Mouse (Mus musculus) large intestine, adult 2 months (tissue): ENCODE data around the gene Acy3. TPM values are rescaled to one million over a fixed set of nuclear protein-coding genes. Genes with fewer than 3 reads are reported as not detected.
"Not testable (repeated sequence)": the region's sequence is repeated elsewhere in the genome, so short reads cannot be mapped to it uniquely, and the experiment has no call there.

Experiments used
- DNase-seq: peaks from one replicate; pipeline ENCODE4 v3.0.0-alpha.2; 2012; ENCODE audit warnings: low read depth, low spot score
- WGBS: fragments of 180-500 bp; shearing (Covaris S2); methylation state at CpG from one replicate; pipeline ENCODE4 v1.1.7; 2018; 5-methylcytosine and 5-hydroxymethylcytosine counted together
- polyA plus RNA-seq: library from polyadenylated mRNA; depleted of rRNA; stranded (reverse); fragments of >200 nt; gene quantifications from 2 replicates; pipeline ENCODE4 v1.2.3, GENCODE M21; 2012; rRNA removed

The Acy3 gene
- 42.5 and 88.2 TPM in 2 replicates for polyA plus RNA-seq

DNA sequence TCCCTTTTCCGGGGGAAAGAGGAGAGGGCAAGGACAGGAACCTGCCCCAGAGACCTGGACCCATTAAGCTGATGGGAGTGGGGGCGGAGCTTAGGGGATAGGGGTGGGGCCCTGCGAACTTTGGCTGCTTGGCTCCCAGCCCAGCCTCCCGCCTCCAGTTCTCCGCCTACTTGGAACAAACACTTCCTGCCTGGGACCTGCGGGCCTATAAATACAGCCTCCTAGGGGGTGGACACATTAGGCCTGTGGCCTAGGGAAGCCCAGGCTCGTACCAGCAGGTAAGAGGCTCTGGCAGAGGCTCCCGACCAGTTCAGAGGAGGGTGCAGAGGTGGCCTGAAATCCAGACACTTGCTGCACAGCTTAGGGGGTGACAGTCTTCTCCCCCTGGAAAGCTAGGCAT lies at the start of gene Acy3:
Gene Acy3, plus strand, starts transcription at position 237 of the 400 bp plus-strand sequence.
- DNase-seq, result peak; percentile 73
- 3% methylated on average over 8 of the region's 8 CpGs for WGBS

DNA sequence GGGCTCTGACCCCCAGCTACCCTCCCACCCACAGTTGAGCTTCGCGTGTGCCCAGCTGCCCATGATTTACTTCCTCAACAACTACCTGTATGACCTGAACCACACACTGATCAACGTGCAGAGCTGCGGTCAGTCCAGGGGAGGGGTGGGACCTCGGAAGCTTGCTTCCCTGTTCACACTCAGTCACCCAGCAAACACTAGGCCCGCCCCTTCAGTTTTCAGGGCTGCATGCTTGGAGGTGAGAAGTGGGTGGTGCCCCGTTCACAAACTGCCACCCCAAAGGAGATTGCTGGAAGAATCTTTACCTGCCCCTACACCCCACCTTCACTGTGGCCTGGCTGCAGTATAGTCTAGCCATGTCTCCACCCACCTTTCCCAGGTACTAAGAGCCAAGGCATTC lies 44.1 kb upstream of the Acy3 start:
- 75% methylated on average over 7 of the region's 7 CpGs for WGBS
- no peak for DNase-seq

DNA sequence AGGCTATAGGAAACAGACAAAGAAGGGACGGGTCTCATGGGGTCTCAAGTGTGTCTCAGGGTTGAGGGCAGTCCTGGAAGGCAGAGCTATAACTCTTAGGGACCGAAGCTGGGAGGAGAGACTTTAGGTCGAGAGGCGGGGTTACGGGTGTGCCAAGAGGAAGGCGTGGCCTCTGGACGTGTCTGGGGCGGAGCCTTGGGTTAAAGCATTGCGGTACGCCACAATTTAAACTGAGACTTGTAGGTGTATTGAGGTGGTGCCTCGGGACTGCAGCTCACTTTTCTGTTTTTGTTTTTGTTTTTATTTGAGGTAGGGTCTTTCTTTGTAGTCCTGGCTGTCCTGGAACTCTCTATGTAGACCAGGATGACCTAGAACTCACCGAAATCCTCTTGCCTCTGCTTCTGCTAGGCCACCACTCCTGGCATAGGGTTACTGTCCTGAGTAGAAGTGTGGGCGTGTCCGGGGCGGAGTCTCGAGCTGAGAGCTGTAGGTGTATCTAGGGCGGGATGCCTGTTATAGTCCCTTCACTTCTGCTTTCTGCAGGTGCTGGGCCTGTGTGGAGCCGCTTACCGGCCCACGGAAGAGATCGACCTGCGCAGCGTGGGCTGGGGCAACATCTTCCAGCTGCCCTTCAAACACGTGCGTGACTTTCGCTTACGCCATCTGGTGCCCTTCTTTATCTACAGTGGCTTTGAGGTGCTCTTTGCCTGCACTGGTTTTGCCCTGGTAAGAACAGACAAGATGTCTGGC lies 43.2 kb upstream of the Acy3 start:
- peak; percentile 78 for DNase-seq
- 17% methylated on average over 27 of the region's 27 CpGs for WGBS

DNA sequence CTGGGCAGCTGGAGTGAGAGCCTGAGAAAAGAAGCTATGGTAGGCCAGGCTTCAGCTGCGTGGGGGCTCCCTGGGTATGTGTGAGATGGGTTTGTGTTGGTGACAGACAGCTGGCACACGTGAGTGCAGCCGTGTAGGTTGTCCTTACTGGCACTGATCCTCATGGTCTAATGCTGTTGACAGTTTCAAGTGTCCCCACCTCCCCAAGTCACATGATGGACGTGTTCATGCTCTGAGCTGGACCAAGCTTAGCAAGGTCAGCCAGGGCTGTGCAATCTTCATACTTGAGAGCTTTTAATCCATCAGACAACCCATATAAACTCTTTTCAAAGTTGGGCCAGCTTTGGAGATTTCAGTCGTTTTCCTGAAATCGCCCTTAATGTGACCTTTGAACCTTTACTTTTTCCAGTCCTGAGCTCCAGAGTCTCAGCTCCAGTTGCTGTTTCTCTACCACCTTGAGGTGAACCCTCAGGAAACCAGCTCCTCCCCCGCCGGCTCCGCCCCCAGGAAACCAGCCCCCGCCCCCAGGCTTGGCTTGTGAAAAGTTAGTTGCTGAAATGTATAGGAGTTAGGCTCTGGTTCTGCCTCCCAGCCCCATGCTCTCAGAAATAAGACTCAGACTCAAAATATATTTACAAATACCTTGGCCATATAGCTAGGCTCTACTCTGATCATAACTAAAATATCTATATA lies 40.4 kb upstream of the Acy3 start:
- WGBS, result 34% methylated on average over 10 of the region's 10 CpGs

DNA sequence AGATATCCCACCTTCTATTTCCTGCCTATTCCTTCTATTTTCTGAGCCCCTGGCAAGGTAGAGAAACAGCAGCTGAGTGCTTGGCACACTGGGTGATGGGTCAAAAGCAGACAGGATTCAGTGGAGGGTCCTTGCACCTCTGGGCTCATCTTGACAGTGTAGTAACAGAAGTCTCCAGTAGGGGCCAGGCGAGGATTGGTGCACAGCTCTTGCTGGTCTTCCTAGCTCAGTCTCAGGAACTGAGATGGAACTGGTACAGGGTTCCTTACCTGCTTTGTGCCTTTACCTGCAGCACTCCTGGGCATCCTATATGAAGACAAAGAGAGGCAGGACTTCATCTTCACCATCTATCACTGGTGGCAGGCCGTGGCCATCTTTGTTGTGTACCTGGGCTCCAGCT lies 39.7 kb upstream of the Acy3 start:
- WGBS, result 24% methylated on average over 2 of the region's 2 CpGs
- DNase-seq, result no peak

More for the DNA sequence above, 40.4 kb upstream of the Acy3 start:
- no peak for DNase-seq

DNA sequence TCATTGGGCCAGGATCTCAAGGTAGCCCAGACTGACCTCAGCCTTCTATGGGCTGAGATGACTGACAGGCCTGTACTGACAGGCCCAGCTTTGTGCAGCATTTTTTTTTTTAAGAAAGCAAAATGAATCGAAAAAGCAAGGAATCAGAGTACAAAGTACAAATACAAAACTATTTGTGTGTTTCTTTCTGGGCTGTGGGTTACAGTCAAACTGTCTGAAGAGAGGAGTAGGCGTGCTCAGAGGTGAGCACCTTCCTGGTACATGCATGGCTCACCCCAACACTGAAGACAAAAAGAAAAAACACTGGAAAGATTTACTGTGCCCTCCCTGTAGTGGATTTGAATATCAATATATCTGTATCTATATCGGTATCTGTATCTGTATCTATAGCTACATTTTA lies 38.6 kb upstream of the Acy3 start:
- 77% methylated on average over 3 of the region's 3 CpGs for WGBS
- DNase-seq, result no peak

DNA sequence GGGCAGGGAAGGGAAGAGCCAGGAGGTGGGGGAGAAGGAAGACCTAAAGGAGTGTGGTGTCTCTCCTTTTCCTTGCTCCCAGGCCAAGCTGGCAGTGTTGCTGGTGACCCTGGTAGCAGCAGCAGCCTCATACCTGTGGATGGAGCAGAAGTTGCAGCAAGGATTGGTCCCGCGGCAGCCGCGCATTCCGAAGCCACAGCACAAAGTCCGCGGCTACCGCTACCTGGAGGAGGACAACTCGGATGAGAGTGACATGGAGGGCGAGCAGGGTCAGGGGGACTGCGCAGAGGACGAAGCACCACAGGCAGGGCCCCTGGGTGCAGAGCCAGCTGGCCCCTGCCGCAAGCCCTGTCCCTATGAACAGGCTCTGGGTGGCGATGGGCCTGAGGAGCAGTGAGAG lies 37.8 kb upstream of the Acy3 start:
- DNase-seq, result no peak
- whole genome bisulfite sequencing, result 90% methylated on average over 14 of the region's 14 CpGs

DNA sequence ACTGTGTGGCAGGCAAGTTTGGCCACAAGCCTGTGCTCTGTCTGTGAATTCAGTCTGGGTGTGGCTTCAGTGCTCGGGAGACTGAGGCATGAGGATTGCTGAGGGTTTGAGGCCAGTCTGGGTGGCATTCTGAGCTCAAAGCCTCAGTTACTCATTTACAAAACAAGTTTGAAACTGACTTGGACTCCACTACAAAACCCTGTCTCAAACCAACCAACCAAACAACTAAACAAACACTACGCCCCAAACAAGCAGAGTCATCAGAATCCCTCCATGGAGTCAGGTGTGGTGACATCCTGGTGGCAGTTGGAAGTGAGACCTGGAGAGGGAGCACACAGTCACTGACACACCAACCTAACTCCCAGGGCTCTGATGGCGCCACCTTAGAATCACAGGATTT lies 36.0 kb upstream of the Acy3 start:
- DNase-seq, result no peak
- WGBS, result 80% methylated on average over 3 of the region's 3 CpGs

DNA sequence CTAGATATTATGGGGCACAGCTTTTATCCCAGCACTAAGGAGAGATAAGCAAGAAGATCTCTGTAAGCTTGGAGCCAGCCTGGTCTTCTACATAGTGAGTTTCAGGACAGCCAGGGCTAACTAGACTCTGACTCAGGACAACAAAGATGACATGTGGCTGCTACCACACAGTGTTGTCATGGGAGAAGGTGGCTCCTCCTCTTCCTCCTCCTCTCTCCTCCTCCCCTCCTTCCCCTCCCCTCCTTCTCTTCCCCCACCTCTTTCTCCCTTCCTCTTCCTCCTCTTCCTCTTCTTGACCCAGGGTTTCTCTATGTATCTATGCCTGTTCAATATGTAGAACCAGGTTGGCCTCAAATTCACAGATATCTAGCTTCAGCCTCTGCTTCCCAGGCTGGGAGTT lies 34.9 kb upstream of the Acy3 start:
- DNase-seq, result no peak

DNA sequence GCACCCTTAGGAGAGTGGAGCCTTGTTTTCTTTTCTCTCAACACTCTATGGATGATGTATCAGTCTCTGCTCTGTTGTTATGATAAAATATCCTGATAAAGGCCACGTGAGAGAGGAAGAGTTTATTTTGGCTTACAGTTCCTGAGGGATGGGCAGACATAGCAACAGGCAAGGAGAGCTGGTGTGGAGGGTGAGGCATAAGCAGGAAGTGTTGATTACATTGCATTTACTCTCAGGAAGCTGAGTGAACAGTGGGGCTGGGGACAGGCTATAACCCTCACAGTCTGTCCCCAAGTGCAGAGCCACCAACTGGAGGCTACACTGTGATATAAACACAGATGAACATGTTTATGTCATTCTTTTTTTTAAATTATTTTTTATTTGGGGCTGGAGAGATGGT lies 34.3 kb upstream of the Acy3 start:
- DNase-seq, result no peak
- WGBS, result 12% methylated on average over 1 of the region's 1 CpGs

DNA sequence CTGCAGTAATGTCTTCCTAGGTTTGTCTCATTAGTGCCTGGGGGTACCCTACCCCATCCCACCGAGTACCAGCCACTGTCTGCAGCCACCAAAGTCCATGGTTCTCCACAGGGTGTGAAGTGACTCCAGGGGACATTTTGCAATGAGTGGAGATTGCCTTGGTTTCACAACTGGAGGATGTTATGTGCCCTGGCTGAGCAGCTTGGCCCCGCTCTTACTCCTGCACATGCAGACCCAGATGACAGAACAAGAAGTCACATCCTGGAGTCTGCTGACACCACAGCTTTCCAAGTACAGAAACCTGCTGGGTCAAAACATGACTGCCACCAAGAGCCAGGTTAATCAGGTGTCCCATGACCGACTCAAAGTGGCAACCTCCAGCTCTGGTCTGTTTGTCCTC lies 31.3 kb upstream of the Acy3 start:
- no peak for DNase-seq
- 66% methylated on average over 3 of the region's 3 CpGs for WGBS

DNA sequence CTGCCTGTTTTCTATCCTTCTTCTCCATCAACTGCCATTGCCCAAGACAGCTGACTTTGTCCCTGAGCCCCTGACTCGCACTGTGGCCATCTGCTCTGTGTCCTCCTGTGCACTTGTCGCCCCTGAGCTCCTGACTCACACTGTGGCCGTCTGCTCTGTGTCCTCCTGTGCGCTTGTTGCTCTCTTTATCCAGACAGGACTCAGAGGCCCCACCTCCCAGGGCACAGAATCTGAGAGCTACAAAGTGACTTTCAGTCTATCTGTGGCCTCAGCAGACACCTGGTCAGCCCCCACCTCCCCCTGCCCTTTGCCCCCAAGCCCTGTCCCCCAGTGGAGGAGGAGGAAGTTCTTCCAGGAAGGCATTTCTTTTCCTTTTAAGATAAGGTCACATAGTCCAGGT lies 30.6 kb upstream of the Acy3 start:
- DNase-seq, result no peak
- WGBS, result 54% methylated on average over 4 of the region's 4 CpGs

DNA sequence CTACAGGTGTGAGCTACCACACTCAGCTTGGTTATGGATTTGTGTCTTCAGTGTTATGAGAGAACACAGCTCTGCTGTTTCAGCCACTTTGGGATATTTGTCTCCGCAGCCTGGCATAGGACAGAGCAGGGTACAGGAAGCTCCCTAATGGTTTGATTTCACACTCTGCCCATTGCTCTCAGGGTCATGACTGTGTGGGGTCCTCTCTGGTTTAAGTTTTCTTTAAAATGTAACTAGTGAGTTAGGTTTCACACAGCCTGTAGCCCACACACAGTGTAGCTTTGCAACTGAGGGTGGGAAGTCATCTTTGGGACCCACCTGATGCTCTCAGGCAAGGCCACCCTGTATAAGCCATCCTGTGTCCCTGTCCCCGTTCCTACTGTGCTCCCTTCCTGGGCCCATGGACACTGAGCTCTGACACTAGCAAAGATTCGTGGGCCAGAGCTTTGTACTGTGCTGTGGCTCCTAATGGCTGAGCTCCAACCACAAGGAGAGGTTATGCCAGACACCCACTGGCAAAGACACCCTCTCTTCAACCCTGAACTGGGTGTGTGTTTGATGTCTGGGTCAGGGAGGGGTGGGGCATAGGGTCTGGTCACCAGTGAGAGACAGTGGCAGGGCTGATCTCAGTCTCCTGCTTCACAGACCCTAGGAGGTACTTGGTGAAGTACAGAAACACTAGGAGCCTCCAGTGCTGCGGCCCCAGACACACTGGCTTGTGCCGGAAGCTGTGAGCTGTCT lies 28.9 kb upstream of the Acy3 start:
- not testable (repeated sequence) for DNase-seq
- WGBS, result 77% methylated on average over 5 of the region's 5 CpGs

DNA sequence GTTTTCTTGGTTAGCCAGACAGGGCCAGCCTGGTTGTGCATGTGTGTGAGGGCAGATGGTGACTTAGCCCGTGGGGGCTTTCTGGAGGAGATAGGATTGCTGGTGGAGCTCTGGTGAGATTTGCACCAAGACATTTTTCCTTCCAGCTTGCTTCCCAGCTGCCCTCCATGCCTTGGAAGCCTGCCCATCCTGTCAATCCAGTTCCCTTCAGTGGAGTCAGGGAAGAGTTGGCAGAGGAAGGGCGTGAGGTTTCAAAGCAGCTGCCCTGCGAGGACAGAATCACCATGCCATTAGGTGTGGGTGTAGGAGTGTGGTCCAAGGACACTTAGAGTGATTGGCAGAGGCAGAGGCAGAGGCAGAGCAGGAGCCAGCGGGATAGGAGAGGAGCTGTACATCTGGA lies 27.9 kb upstream of the Acy3 start, which contains the start of gene Aldh3b3:
Gene Aldh3b3, plus strand, starts transcription at position 176 of the 400 bp plus-strand sequence.
- no peak for DNase-seq
- WGBS, result 34% methylated on average over 4 of the region's 4 CpGs

DNA sequence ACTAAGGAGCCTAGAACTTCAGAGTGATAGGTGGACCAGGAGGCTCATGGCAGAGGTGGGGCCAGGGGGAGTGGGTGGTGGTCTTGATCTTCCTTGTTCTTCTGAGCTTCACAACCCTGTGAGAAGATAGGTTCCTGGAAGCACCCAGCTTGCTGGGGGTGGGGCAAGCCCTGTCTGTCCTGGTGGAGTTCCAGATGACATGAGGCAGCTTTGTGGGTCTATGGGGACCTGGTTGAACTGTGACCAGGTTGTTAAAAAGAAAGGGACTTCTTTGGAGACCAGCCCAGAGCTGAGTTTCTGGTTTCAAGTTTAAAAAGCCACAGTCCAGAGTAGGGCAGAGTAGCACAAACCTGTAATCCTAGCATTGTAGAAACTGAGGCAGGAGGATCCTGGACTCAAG lies 27.3 kb upstream of the Acy3 start:
- no peak for DNase-seq

DNA sequence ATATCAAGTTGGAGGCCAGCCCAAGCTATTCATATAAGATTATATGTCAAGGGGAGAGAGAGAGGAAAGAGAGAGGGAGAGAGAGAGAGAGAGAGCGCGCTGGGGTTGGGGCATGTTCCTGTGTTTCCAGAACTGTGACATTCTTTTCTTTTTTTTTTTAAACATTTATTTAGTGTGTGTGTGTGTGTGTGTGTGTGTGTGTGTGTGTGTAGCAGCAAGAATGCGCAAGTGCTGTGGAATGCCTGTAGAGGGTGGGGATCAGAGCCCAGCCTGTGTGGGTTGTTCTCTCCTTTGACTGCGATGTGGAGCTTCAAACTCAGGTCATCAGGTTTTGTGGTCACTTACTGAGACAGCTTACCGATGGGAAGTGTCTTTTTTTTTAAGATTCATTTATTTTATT lies 26.2 kb upstream of the Acy3 start:
- no peak for DNase-seq
- WGBS, result 79% methylated on average over 5 of the region's 5 CpGs

DNA sequence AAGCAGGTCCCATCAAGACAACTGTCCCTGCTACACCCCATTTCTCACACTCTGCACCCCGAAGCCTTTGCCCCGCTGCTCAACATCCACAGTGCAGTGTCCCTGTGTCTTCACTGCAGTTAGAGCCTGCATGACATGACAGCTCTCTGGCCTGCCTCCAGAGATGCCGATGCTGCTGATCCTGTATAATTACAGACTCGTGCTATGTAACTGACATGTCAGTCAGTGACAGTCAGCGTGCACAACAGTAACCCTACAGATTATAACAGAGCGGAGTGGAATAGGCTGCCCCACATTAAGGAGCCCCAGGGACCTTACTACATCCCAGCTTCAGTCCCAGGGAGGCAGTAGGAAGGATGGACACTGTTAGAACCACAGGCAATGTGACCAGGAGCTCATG lies 24.6 kb upstream of the Acy3 start:
- WGBS, result 92% methylated on average over 6 of the region's 6 CpGs
- not testable (repeated sequence) for DNase-seq

DNA sequence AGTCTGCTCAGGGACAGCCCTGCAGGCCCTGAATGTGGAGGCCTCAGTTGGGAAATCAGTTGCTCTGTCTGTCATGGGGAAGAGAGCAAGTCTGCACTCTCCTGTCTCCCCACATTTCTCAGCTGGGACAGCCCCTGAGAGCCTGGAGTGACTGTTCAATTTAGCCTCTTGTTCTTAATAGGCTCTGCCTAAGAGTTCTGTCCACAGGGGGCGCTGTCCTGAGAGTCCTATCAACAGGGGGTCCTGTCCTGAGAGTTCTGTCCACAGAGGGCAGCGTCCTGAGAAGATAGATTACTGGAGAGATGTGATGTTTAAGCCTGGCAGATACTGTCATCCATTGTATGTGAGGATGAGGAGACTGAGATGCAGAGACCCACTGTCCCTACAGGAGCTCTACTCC lies 23.9 kb upstream of the Acy3 start:
- WGBS, result 22% methylated on average over 2 of the region's 2 CpGs

DNA sequence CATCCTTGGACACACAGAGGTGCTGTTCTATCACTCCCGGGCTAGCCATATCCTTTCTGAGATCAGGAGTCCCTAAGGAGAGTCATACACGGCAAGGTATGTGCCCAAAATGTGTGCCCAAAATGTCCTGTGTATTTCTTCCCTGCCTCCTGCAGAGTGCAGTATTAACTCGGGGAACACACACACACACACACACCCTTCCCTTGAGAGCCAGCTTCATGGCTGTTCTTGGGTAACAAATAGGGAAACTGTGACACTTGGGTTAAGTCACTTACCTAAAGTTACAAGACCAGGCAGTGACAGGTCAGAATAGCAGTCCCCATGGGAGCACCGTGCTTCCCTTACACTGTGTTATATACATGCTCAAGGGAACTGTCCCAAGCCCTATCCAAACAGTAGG lies 22.3 kb upstream of the Acy3 start:
- 58% methylated on average over 4 of the region's 4 CpGs for WGBS
- no peak for DNase-seq

More for the DNA sequence above, 23.9 kb upstream of the Acy3 start:
- DNase-seq, result no peak

DNA sequence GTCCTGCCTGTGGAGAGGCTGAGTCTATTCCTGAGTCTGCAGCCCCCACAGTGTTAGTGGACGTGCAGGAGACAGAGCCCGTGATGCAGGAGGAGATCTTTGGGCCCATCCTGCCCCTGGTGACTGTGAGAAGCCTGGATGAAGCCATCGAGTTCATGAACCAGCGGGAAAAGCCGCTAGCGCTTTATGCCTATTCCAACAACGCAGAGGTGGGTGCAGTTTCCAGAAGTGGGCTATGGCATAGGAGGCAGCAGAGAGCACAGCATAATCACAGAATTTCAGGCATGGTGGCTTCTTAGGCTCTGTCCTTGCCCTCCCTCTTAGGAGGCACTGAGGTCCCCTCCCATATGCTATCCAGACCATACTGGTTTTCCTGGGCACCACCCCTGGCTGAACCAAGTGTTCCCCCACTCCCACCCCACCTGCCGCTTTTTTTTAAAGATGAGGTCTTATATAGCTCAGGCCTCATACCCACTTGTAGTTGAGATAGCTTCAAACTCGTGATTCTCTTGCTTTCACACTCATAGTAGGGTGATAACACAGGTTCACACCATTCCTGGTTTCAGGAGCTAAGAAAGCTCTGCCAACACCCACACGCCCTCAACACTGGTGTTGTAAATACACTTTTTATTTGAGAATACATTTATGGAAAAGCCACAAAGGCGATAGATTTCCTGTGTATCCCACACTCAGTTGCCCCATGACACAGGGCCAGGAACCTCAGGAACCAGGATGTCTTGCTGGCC lies 19.9 kb upstream of the Acy3 start:
- no peak for DNase-seq
- WGBS, result 63% methylated on average over 11 of the region's 11 CpGs
